Mouse (Mus musculus) MEL (cell line): ENCODE results near the gene E130308A19Rik. TPM values are rescaled to one million over a fixed set of nuclear protein-coding genes. Genes with fewer than 3 reads are reported as not detected.

Experiments
- DNase-seq: peaks from one replicate; pipeline ENCODE4 v3.0.0; 2011; ENCODE audit warnings: low read depth, low spot score
- H3K27ac ChIP-seq: 2 replicates; pipeline ENCODE4 v1.5.1; 2012; ENCODE audit warnings: low read depth, mild to moderate bottlenecking, control low read depth, low read length, moderate library complexity; ENCODE audit not compliant: control insufficient read depth
- H3K27me3 ChIP-seq, 2 experiments: fragments of 150-350 bp in 1 of 2; sonication (generic) in 1 of 2; 2 replicates each; pipeline ENCODE4 v1.6.1; 2012; ENCODE audit warnings: low read length in 2 of 2, mild to moderate bottlenecking in 2 of 2, improper control_type of control experiment in 1 of 2, moderate library complexity in 1 of 2; ENCODE audit not compliant: insufficient read depth in 2 of 2, control insufficient read depth in 1 of 2
- H3K36me3 ChIP-seq, 2 experiments: 2 replicates each; pipeline ENCODE4 v1.6.1; 2012 to 2014; ENCODE audit warnings: low read length in 2 of 2, improper control_type of control experiment in 1 of 2, inconsistent platforms in 1 of 2, mild to moderate bottlenecking in 1 of 2; ENCODE audit not compliant: insufficient read depth in 2 of 2, control insufficient read depth in 1 of 2
- H3K4me1 ChIP-seq, 2 experiments: fragments of 150-350 bp in 1 of 2; sonication (generic) in 1 of 2; 2 replicates each; pipeline ENCODE4 v1.6.1; 2012; ENCODE audit warnings: low read length in 2 of 2, improper control_type of control experiment in 1 of 2, mild to moderate bottlenecking in 1 of 2; ENCODE audit not compliant: insufficient read depth in 2 of 2, control insufficient read depth in 1 of 2
- H3K4me3 ChIP-seq, 2 experiments: fragments of 150-350 bp in 1 of 2; sonication (generic) in 1 of 2; 2 replicates each; pipeline ENCODE4 v1.5.1; 2012; ENCODE audit warnings: low read depth in 2 of 2, low read length in 2 of 2, mild to moderate bottlenecking in 2 of 2, moderate library complexity in 2 of 2, control low read depth in 1 of 2, improper control_type of control experiment in 1 of 2; ENCODE audit not compliant: control insufficient read depth in 1 of 2, insufficient read depth in 1 of 2
- H3K79me2 ChIP-seq: 2 replicates; pipeline ENCODE4 v1.6.1; 2012; ENCODE audit warnings: mild to moderate bottlenecking, low read length, moderate library complexity; ENCODE audit not compliant: control insufficient read depth, poor library complexity, insufficient read depth
- H3K9ac ChIP-seq: 2 replicates; pipeline ENCODE4 v1.6.1; 2012; ENCODE audit warnings: low read depth, mild to moderate bottlenecking, control low read depth, low read length, moderate library complexity; ENCODE audit not compliant: control insufficient read depth, poor library complexity, severe bottlenecking
- H3K9me3 ChIP-seq: fragments of 150-350 bp; sonication (generic); replicated peaks from 2 replicates; pipeline ENCODE4 v1.6.1; 2012; ENCODE audit warnings: mild to moderate bottlenecking, low read length, improper control_type of control experiment, moderate library complexity; ENCODE audit not compliant: insufficient read depth
- BHLHE40 ChIP-seq: IDR thresholded peaks from 2 replicates; pipeline ENCODE4 v1.6.1; 2012; ENCODE audit warnings: low read depth, mild to moderate bottlenecking, inconsistent platforms, low read length, improper control_type of control experiment, borderline replicate concordance
- CHD1 ChIP-seq: IDR thresholded peaks from 2 replicates; pipeline ENCODE4 v1.6.1; 2012; ENCODE audit warnings: low read depth, mild to moderate bottlenecking, inconsistent platforms, low read length, improper control_type of control experiment
- CHD2 ChIP-seq: IDR thresholded peaks from 2 replicates; pipeline ENCODE4 v1.6.1; 2011; ENCODE audit warnings: low read length, improper control_type of control experiment
- EP300 ChIP-seq, 2 experiments: IDR thresholded peaks; 2 replicates each; pipeline ENCODE4 v1.6.1; 2011; ENCODE audit warnings: improper control_type of control experiment in 2 of 2, low read length in 2 of 2, low read depth in 1 of 2, mild to moderate bottlenecking in 1 of 2
- ETS1 ChIP-seq: IDR thresholded peaks from 2 replicates; pipeline ENCODE4 v1.6.1; 2012; ENCODE audit warnings: low read depth, mild to moderate bottlenecking, inconsistent platforms, low read length, improper control_type of control experiment, moderate library complexity
- JUND ChIP-seq: IDR thresholded peaks from 2 replicates; pipeline ENCODE4 v1.6.1; 2011; ENCODE audit warnings: low read depth, mild to moderate bottlenecking, improper control_type of control experiment, low read length
- MAFK ChIP-seq: IDR thresholded peaks from 2 replicates; pipeline ENCODE4 v1.6.1; 2011; ENCODE audit warnings: low read depth, mild to moderate bottlenecking, low read length, improper control_type of control experiment, borderline replicate concordance
- MAZ ChIP-seq: IDR thresholded peaks from 2 replicates; pipeline ENCODE4 v1.6.1; 2012; ENCODE audit warnings: low read depth, mild to moderate bottlenecking, inconsistent platforms, low read length, improper control_type of control experiment
- MEF2A ChIP-seq: IDR thresholded peaks from 2 replicates; pipeline ENCODE4 v1.6.1; 2014; ENCODE audit warnings: low read depth, mild to moderate bottlenecking, inconsistent platforms, low read length, improper control_type of control experiment; ENCODE audit not compliant: poor library complexity, insufficient replicate concordance, severe bottlenecking; ENCODE audit errors: extremely low read depth
- MYB ChIP-seq: IDR thresholded peaks from 2 replicates; pipeline ENCODE4 v1.6.1; 2011; ENCODE audit warnings: mild to moderate bottlenecking, low read depth, low read length, improper control_type of control experiment
- MYC ChIP-seq: IDR thresholded peaks from 2 replicates; pipeline ENCODE4 v1.6.1; 2011; ENCODE audit warnings: low read depth, mild to moderate bottlenecking, low read length, improper control_type of control experiment, moderate library complexity
- POLR2AphosphoS2 ChIP-seq: IDR thresholded peaks from 2 replicates; pipeline ENCODE4 v1.6.1; 2011; ENCODE audit warnings: low read length, improper control_type of control experiment
- RAD21 ChIP-seq: IDR thresholded peaks from 2 replicates; pipeline ENCODE4 v1.6.1; 2011; ENCODE audit warnings: mild to moderate bottlenecking, low read depth, low read length, improper control_type of control experiment
- RCOR1 ChIP-seq: IDR thresholded peaks from 2 replicates; pipeline ENCODE4 v1.6.1; 2012; ENCODE audit warnings: low read depth, mild to moderate bottlenecking, inconsistent platforms, low read length, improper control_type of control experiment
- SIN3A ChIP-seq: IDR thresholded peaks from 2 replicates; pipeline ENCODE4 v1.6.1; 2012; ENCODE audit warnings: low read length, improper control_type of control experiment, inconsistent platforms
- TCF12 ChIP-seq: IDR thresholded peaks from 2 replicates; pipeline ENCODE4 v1.6.1; 2014; ENCODE audit warnings: low read depth, mild to moderate bottlenecking, inconsistent platforms, low read length, improper control_type of control experiment, moderate library complexity
- UBTF ChIP-seq: IDR thresholded peaks from 2 replicates; pipeline ENCODE4 v1.6.1; 2012; ENCODE audit warnings: low read depth, mild to moderate bottlenecking, inconsistent platforms, low read length, improper control_type of control experiment, moderate library complexity, borderline replicate concordance; ENCODE audit not compliant: insufficient read depth
- ZC3H11A ChIP-seq: IDR thresholded peaks from 2 replicates; pipeline ENCODE4 v1.6.1; 2012; ENCODE audit warnings: low read depth, mild to moderate bottlenecking, inconsistent platforms, low read length, improper control_type of control experiment
- ZNF384 ChIP-seq: IDR thresholded peaks from 2 replicates; pipeline ENCODE4 v1.6.1; 2012; ENCODE audit warnings: low read depth, mild to moderate bottlenecking, inconsistent platforms, low read length, improper control_type of control experiment
- polyA plus RNA-seq, 2 experiments: library from polyadenylated mRNA; stranded (reverse) in 1 of 2; unstranded in 1 of 2; fragments of >175 nt in 1 of 2; fragments of >200 nt in 1 of 2; gene quantifications; 2 replicates each; pipeline versions ENCODE4 v1.2.1 to v1.2.4; 2012; ENCODE audit warnings: low replicate concordance in 2 of 2, low read depth in 1 of 2; ENCODE audit not compliant: insufficient read length in 2 of 2, insufficient read depth in 1 of 2, missing spikeins in 1 of 2
- total RNA-seq: library from RNA; depleted of rRNA; stranded (reverse); fragments of 300-350 nt; gene quantifications from 2 replicates; pipeline ENCODE4 v1.2.3, GENCODE M21; 2012

The E130308A19Rik gene
- total and polyA plus RNA-seq, 3 experiments = 4.0 to 12.5 TPM; not detected in 1

DNA sequence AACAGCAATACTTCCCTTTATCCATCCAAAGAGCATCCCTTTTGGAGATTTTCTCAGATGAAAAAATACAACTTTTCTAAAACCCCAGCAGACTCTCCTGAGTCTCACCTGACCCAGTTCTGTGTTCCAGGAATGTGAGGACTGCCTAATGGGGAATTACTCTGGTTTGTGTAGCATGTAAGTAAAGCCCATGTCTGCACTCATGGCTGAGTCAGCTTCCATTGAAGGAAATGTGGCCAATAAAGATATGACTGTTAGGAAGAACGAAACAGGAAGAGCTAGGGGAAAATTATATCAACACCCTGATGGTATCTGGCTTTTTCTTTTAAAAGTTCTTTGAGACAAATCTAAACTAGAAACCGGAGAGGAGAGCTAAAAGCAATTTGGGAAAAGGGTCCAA lies 141.7 kb downstream of the E130308A19Rik start (continued):
- no peak for TF ChIP-seq CHD1

DNA sequence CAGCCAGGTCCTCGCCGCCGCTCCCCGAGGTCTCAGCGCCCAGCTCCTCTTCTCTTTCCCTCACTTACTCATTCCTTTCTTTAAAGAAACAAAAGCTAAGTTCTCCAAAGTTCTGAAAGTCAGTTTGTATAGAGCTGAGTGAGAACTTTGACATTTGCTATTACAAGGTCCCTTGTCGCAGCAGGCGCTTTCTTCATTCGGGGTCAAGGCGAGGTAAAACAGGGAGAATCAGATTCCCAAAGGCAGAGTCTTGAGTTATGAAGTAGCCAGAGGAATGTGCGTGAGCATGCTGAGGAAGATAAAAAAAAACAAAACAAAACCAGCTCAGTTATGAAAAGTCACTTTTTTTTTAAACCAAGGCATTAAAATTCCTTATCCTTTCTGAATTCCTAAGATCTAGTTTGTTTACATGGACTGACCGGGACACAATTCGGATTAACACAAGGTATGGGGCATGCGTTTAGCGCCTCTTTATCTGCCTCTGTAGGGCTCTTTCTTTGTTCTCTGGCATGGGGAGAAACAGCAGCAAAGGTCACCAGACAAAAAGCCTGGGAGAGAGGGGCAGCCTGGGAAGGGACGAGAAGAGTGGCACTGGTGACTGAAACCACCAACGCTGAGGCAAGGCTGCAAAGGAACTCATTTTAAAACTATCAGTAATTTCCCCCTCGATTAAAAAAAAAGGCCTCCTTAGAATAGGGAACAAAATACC lies 146.3 kb downstream of the E130308A19Rik start:
- Histone ChIP-seq H3K9me3 (no peaks in the 10 kb centered on the region), H3K79me2 (peaks cover 17% of the 10 kb centered on the region), H3K9ac (no peak overlapping the region), H3K27ac (no peak overlapping the region), H3K27me3 (no peaks in the 10 kb centered on the region), H3K36me3 (peaks cover 21 to 37% of the 10 kb centered on the region in 2 experiments), H3K4me1 (peaks cover 10 to 18% of the 10 kb centered on the region in 2 experiments), H3K4me3 (no peak overlapping the region)
- no peak for TF ChIP-seq EP300 (IDR thresholded peaks at IDR 0.05; ENCODE audit: low read depth in 1 of 2, low read length in 2 of 2)
- no peak for TF ChIP-seq MYB
- TF ChIP-seq TCF12 = no peak
- TF ChIP-seq MAFK = no peak
- no peak for TF ChIP-seq SIN3A
- no peak for TF ChIP-seq MAZ
- no peak for TF ChIP-seq BHLHE40
- no peak for TF ChIP-seq UBTF
- no peak for TF ChIP-seq ZC3H11A
- no peak for TF ChIP-seq MYC
- TF ChIP-seq ZNF384 = no peak
- TF ChIP-seq JUND = no peak
- no peak for TF ChIP-seq POLR2AphosphoS2
- no peak for TF ChIP-seq ETS1
- no peak for TF ChIP-seq RAD21
- no peak for TF ChIP-seq RCOR1
- no peak for TF ChIP-seq MEF2A
- no peak for TF ChIP-seq CHD2
- no peak for DNase-seq
